Mouse (Mus musculus) kidney, postnatal 0 days (tissue): ENCODE results near the gene Mroh2a. TPM values are rescaled to one million over a fixed set of nuclear protein-coding genes. Genes with fewer than 3 reads are reported as not detected.

Source experiments
- ATAC-seq: fragments of 200-750 bp; cut with Nextera tagmentation; replicated peaks from 2 replicates; pipeline ENCODE4 v1.8.0; 2017; ENCODE audit warnings: low read depth, moderate number of reproducible peaks, moderate TSS enrichment, moderate library complexity; ENCODE audit not compliant: low FRiP score
- DNase-seq: peaks from one replicate; pipeline ENCODE4 v3.0.0-alpha.2; 2016; ENCODE audit warnings: low spot score
- H3K27ac ChIP-seq: fragments of 300-500 bp; sonication (generic); 2 replicates; pipeline ENCODE4 v1.5.1; 2014; ENCODE audit warnings: mild to moderate bottlenecking
- H3K27me3 ChIP-seq: fragments of 300-500 bp; sonication (generic); 2 replicates; pipeline ENCODE4 v1.6.1; 2014; ENCODE audit warnings: low read length, mixed read lengths; ENCODE audit not compliant: insufficient read depth
- H3K36me3 ChIP-seq: fragments of 300-500 bp; sonication (generic); 2 replicates; pipeline ENCODE4 v1.6.1; 2014; ENCODE audit warnings: low read length, mixed read lengths; ENCODE audit not compliant: insufficient read depth
- H3K4me1 ChIP-seq: fragments of 300-500 bp; sonication (generic); replicated peaks from 2 replicates; pipeline ENCODE4 v1.6.1; 2014; ENCODE audit warnings: antibody characterized with exemption, low read length, mixed read lengths; ENCODE audit not compliant: insufficient read depth
- H3K4me2 ChIP-seq: fragments of 300-500 bp; sonication (generic); 2 replicates; pipeline ENCODE4 v1.6.1; 2014; ENCODE audit warnings: mild to moderate bottlenecking, low read length, moderate library complexity, mixed read lengths
- H3K4me3 ChIP-seq: fragments of 300-500 bp; sonication (generic); replicated peaks from 2 replicates; pipeline ENCODE4 v1.5.1; 2014; ENCODE audit warnings: low read depth, low read length
- H3K9ac ChIP-seq: fragments of 300-500 bp; sonication (generic); 2 replicates; pipeline ENCODE4 v1.6.1; 2014; ENCODE audit warnings: low read depth, low read length
- H3K9me3 ChIP-seq: fragments of 300-500 bp; sonication (generic); replicated peaks from 2 replicates; pipeline ENCODE4 v1.6.1; 2016; ENCODE audit warnings: low read length, inconsistent platforms, mixed read lengths
- CTCF ChIP-seq: IDR thresholded peaks from 2 replicates; pipeline ENCODE4 v1.5.1; 2016; ENCODE audit warnings: antibody characterized with exemption, low read depth, mild to moderate bottlenecking, moderate library complexity
- WGBS: fragments of 180-500 bp; shearing (Covaris S2); extraction: QIAGEN DNeasy Blood & Tissue Kit; methylation state at CpG from one replicate; pipeline ENCODE4 v1.1.7; 2014; 5-methylcytosine and 5-hydroxymethylcytosine counted together
- polyA plus RNA-seq: library from polyadenylated mRNA; unstranded; fragments of >200 nt; fragmentation: Nextera tagmentation; extraction: Ambion mirVana; gene quantifications from 2 replicates; pipeline ENCODE4 v1.2.1, GENCODE M21; 2015

The Mroh2a gene
- polyA plus RNA-seq, 1 experiment from 2014 or later = 0.66 TPM

DNA sequence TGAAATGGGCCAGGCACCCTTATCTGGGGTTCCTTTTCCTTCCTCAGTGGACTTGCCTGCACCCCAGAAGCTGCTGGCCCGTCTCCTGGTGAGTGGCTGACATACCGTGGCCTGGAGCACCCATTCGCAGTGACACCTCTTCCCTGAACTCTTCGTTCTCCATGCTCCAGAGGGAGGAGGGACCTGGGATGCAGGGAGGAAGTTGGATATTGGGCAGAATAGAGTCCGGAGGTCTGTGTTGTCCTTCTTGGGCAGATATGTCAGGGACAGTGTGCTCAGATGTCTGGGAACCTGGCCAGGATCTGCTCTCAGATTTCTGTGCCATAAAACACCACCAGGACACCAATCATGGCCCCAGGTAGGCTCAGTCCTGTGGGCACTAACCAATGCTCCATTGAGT lies 13.3 kb downstream of the Mroh2a start:
- H3K4me2 ChIP-seq = no peak overlapping the region
- H3K27ac ChIP-seq = no peak overlapping the region
- no peak overlapping the region for H3K4me3 ChIP-seq
- no peaks in the 10 kb centered on the region for H3K4me1 ChIP-seq
- no peaks in the 10 kb centered on the region for H3K27me3 ChIP-seq
- TF ChIP-seq CTCF = no peak
- H3K36me3 ChIP-seq = no peaks in the 10 kb centered on the region
- DNase-seq (no peak), ATAC-seq (no peak)
- WGBS = 69% methylated on average over 5 of the region's 5 CpGs
- no peak overlapping the region for H3K9ac ChIP-seq
- H3K9me3 ChIP-seq = peaks cover 55% of the 10 kb centered on the region

DNA sequence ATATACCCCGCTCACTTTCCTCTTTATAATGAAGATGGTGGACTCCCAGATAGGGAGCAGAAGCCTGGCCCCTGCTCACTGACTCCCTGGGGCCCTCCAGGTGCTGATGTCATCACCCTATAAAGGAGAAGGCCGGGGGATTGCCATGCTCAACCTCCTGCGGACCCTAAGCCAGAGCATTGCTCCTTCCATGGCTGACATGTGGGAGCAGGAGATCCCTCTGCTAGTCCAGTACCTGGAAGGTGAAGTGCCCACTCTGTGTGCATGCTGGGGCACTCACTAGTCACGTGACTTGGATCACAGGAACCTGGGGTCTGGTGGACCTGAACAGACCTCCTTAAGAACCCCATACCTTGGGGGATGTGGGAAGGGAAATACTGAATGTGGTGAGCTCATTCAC lies 13.8 kb downstream of the Mroh2a start:
- no peak overlapping the region for H3K27ac ChIP-seq
- 71% methylated on average over 4 of the region's 4 CpGs for WGBS
- no peak overlapping the region for H3K4me3 ChIP-seq
- no peak for TF ChIP-seq CTCF
- DNase-seq (no peak), ATAC-seq (no peak)
- no peaks in the 10 kb centered on the region for H3K36me3 ChIP-seq
- peaks cover 55% of the 10 kb centered on the region for H3K9me3 ChIP-seq
- no peak overlapping the region for H3K9ac ChIP-seq
- no peak overlapping the region for H3K4me2 ChIP-seq
- no peaks in the 10 kb centered on the region for H3K27me3 ChIP-seq
- H3K4me1 ChIP-seq = no peaks in the 10 kb centered on the region

DNA sequence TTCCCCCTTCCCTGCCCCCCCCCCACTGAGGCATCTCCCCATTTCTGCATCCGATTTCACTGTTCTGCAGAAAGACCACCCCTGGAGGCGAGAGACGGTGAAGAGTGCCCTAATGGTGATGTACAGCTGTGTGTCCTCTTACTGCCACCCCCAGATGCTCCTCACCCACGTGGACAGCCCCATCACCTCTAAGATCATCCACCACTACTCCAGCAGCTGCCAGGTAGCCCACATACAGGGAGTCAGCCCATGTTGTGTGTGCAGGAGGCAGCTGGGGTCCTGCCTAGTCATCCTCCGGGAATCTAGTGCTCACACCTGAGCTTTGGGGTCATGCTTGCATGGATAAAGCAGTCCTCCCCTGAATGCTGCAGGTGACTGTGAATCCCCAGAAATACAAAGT lies 17.1 kb downstream of the Mroh2a start:
- no peaks in the 10 kb centered on the region for H3K4me1 ChIP-seq
- TF ChIP-seq CTCF = no peak
- H3K4me3 ChIP-seq = no peak overlapping the region
- peaks cover 48% of the 10 kb centered on the region for H3K9me3 ChIP-seq
- no peak for DNase-seq
- no peak overlapping the region for H3K9ac ChIP-seq
- ATAC-seq = no peak
- no peaks in the 10 kb centered on the region for H3K27me3 ChIP-seq
- H3K27ac ChIP-seq = no peak overlapping the region
- H3K36me3 ChIP-seq = no peaks in the 10 kb centered on the region
- no peak overlapping the region for H3K4me2 ChIP-seq
- WGBS = 64% methylated on average over 5 of the region's 5 CpGs

DNA sequence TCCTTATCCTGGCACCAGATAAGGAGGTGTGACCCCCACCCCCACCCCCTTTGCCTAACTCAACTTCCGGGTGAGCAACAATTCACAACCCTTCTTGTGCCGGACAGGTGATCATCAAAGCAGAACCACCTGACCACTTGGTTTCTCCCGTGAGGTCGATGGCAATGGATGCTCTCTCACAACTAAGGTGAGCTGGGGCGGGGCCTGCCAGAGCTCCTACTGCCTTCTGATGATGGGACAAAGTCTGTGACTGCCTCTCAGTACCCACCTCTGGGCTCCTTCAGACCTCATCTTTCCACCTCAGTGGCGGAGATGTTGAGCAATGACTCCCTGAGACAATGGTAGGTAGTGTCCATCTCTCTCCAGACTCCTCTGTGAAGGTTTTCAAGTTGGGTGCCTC lies 19.1 kb downstream of the Mroh2a start:
- TF ChIP-seq CTCF = no peak

DNA sequence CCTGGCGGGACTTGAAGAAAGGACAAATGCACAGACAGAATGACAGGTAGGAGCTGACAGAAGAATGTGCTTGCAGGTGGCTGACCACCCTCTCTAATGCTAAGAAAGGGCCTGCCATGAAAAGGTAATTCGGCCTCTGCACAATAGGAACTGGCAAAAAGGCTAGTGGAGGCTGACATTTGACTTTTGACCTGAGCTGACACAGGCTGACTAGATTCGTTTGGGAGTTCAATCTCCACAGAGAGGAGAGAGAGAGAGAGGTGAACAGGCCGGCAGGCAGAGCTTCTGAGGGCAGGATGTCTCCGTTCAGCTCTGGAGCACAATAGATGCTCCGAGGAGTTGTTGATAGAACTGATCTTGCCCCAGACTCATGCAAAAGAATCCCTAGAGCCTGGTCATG lies 19.6 kb downstream of the Mroh2a start:
- ATAC-seq = no peak
- no peak overlapping the region for H3K9ac ChIP-seq
- H3K27ac ChIP-seq = no peak overlapping the region
- no peak for TF ChIP-seq CTCF
- peaks cover 43% of the 10 kb centered on the region for H3K9me3 ChIP-seq
- H3K27me3 ChIP-seq = no peaks in the 10 kb centered on the region
- H3K36me3 ChIP-seq = no peaks in the 10 kb centered on the region
- DNase-seq = no peak
- no peak overlapping the region for H3K4me2 ChIP-seq
- 50% methylated on average over 6 of the region's 6 CpGs for WGBS
- no peaks in the 10 kb centered on the region for H3K4me1 ChIP-seq
- H3K4me3 ChIP-seq = no peak overlapping the region

More for the DNA sequence above, 19.1 kb downstream of the Mroh2a start:
- H3K36me3 ChIP-seq = no peaks in the 10 kb centered on the region
- H3K27me3 ChIP-seq = no peaks in the 10 kb centered on the region
- H3K4me2 ChIP-seq = no peak overlapping the region
- no peak overlapping the region for H3K9ac ChIP-seq
- peaks cover 43% of the 10 kb centered on the region for H3K9me3 ChIP-seq
- no peak overlapping the region for H3K27ac ChIP-seq
- H3K4me3 ChIP-seq = no peak overlapping the region
- 80% methylated on average over 6 of the region's 6 CpGs for WGBS
- no peak for DNase-seq
- no peak for ATAC-seq
- no peaks in the 10 kb centered on the region for H3K4me1 ChIP-seq

DNA sequence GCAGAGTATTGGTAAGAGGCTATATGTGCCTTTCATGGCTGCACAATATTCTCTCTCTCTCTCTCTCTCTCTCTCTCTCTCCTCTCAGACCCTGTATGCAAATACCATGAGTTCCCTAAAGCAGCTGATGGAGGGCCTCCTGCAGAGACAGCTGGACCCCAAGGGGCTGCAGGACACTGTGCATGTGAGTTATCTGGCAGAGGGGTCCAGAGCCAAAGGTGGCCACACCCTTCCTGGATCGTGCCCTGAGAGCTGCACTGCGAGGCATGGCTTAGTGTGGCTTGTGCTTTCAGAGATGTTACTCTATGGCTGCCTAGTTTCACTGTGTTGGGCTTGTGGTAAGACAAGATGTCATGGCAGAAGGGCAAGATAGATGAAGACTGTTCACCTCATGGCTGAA lies 20.9 kb downstream of the Mroh2a start:
- TF ChIP-seq CTCF = no peak
- no peaks in the 10 kb centered on the region for H3K27me3 ChIP-seq
- no peaks in the 10 kb centered on the region for H3K4me1 ChIP-seq
- DNase-seq (no peak), ATAC-seq (no peak)
- no peak overlapping the region for H3K27ac ChIP-seq
- peaks cover 38% of the 10 kb centered on the region for H3K9me3 ChIP-seq
- no peak overlapping the region for H3K4me3 ChIP-seq
- no peak overlapping the region for H3K4me2 ChIP-seq
- H3K9ac ChIP-seq = no peak overlapping the region
- H3K36me3 ChIP-seq = no peaks in the 10 kb centered on the region
- 44% methylated on average over 2 of the region's 2 CpGs for WGBS

DNA sequence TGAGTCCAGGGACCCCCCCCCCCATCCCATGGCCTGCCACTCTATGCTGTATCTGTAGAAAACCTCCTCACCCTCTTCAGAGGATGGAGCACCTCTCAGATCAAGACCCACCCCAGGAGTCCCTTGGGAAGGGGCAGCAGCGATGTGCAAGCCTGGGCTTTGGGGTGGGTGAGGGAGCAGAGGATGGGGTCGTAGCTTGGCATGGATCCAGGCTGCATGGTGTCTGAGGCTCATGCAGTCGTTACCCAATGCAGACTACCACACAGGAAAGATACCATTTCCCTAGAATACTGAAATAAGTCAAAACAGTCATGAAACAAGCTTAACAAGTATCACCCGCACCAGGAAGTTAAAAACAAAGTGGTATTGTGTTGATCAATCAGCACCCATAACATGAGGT lies 21.9 kb downstream of the Mroh2a start:
- TF ChIP-seq CTCF = no peak
- Histone ChIP-seq H3K36me3 (no peaks in the 10 kb centered on the region), H3K27ac (no peak overlapping the region), H3K4me1 (no peaks in the 10 kb centered on the region), H3K4me3 (no peak overlapping the region), H3K27me3 (no peaks in the 10 kb centered on the region), H3K4me2 (no peak overlapping the region), H3K9me3 (peaks cover 38% of the 10 kb centered on the region), H3K9ac (no peak overlapping the region)
- 70% methylated on average over 4 of the region's 4 CpGs for WGBS
- ATAC-seq (no peak), DNase-seq (no peak)
